Mouse (Mus musculus): ENCODE data around the gene Papln.

GRCm38 (mm10) chr12:83841409-83842190 lies 78.2 kb downstream of the Papln start:
- TF ChIP-seq POLR2A (IDR thresholded peaks at IDR 0.05; ENCODE audit: insufficient read depth, low read length): no peak
- TF ChIP-seq CTCF (IDR thresholded peaks at IDR 0.05; ENCODE audit: low read depth, low read length): no peak
- no peak for TF ChIP-seq EP300 (IDR thresholded peaks at IDR 0.05; ENCODE audit: insufficient read depth, low read depth, low read length)

Data from ES-Bruce4 (cell line).